Mouse (Mus musculus): ENCODE measurements around the gene Galnt12.

- TF ChIP-seq POLR2A (IDR thresholded peaks at IDR 0.05; ENCODE audit: insufficient read length, low read depth): no peak
- no peak for TF ChIP-seq E2F4 (IDR thresholded peaks at IDR 0.05; ENCODE audit: insufficient read depth)
- TF ChIP-seq TCF12 (IDR thresholded peaks at IDR 0.05; ENCODE audit: insufficient read depth, poor library complexity, severe bottlenecking): no peak
- no peak for TF ChIP-seq MAX (IDR thresholded peaks at IDR 0.05; ENCODE audit: low read depth)
- TF ChIP-seq USF1 (IDR thresholded peaks at IDR 0.05; ENCODE audit: low read depth): no peak
- TF ChIP-seq MYOG (IDR thresholded peaks at IDR 0.05; ENCODE audit: control insufficient read depth in 1 of 3, insufficient read depth in 1 of 3, insufficient read length in 2 of 3, low read depth in 2 of 3): no peak
- TF ChIP-seq REST (IDR thresholded peaks at IDR 0.05; ENCODE audit: insufficient read depth, insufficient read length): no peak
- TF ChIP-seq POLR2AphosphoS2 (IDR thresholded peaks at IDR 0.05; ENCODE audit: insufficient read length, low read depth): no peak
- TF ChIP-seq MYOD1 (IDR thresholded peaks at IDR 0.05; ENCODE audit: control insufficient read depth in 1 of 3, insufficient read length in 2 of 3, low read depth in 2 of 3): no peak
These were observed 1.9 kb downstream of the Galnt12 start for GRCm38 (mm10) chr4:47093647-47094046.

Data from myocyte (in vitro differentiated cells).